Mouse (Mus musculus): ENCODE data around the gene Rnf157. TPM values are rescaled to one million over a fixed set of nuclear protein-coding genes. Genes with fewer than 3 reads are reported as not detected.

The Rnf157 gene
- polyA plus RNA-seq, 1 experiment from 2014 or later: 39.6 TPM

DNA sequence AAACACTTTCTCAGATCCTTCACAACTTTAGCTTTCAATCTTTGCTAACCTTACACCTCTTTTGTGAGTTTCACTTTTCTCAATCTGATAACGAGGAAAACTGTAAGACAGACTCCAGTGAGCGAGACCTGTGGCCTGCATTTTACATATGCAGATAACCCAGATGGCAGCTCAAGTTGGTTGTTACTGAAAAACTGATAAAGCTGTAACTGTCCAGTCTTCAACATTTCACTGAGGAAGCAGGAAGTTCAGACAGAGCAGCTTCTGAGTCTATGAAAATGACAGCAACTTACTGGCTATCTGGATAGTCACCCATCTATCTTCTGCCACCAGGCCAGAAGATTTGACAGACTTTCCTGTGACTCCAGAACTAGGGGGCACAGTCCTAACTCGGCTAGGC, 103.2 kb downstream of the Rnf157 start:
- peaks cover 6% of the 10 kb centered on the region for H3K36me3 ChIP-seq
- no peak for ATAC-seq (ENCODE audit: low FRiP score)
- H3K9ac ChIP-seq: no peak overlapping the region
- no peak overlapping the region for H3K4me3 ChIP-seq
- H3K27me3 ChIP-seq: peaks cover 13% of the 10 kb centered on the region; the same call in 1 of the 2 replicates
- H3K27ac ChIP-seq: no peak overlapping the region
- WGBS: 82% methylated on average over 3 of the region's 3 CpGs
- H3K4me1 ChIP-seq (replicated peaks): peaks cover 11% of the 10 kb centered on the region
- no peak overlapping the region for H3K4me2 ChIP-seq
- no peaks in the 10 kb centered on the region for H3K9me3 ChIP-seq

DNA sequence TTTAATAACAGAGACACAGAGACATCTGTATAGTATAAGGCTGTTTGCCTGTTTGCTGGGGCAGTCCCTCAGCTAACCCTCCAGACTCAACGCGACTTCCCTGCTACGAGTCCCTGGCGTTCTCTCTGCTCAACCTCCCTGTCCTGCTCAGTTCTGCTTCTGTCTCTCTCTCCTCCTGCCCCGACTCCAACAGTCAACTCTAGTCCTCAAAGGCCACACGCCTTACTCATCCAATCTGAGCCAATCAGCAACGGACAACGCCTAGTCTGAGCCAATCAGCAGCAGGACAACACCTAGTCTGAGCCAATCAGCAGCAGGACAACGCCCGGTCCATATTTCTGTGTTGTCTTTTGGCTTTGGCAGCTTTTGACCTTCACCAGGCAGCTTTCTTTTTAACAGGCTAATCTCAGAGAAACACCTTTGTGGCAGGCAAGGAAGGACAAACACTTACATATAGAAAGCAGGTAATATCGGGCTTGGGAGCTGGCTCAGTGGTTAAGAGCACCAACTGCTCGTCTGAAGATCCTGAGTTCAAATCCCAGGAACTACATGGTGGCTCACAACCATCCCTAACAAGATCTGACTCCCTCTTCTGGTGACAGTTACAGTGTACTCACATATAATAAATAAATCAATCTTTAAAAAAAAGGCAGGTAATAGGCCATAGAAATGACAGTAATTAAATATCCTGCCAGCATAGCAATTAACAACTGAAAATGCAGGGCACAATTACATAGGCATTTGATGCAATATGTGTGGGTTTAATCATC, 104.9 kb downstream of the Rnf157 start:
- peaks cover 23% of the 10 kb centered on the region for H3K36me3 ChIP-seq
- WGBS: 92% methylated on average over 12 of the region's 12 CpGs
- no peak for ATAC-seq (ENCODE audit: low FRiP score)
- H3K27ac ChIP-seq: no peak overlapping the region
- H3K4me3 ChIP-seq: no peak overlapping the region
- H3K4me1 ChIP-seq (replicated peaks): peaks cover 11% of the 10 kb centered on the region
- H3K9me3 ChIP-seq: no peaks in the 10 kb centered on the region
- no peak overlapping the region for H3K9ac ChIP-seq
- H3K4me2 ChIP-seq: no peak overlapping the region
- H3K27me3 ChIP-seq: peaks cover 13% of the 10 kb centered on the region; the same call in 1 of the 2 replicates

DNA sequence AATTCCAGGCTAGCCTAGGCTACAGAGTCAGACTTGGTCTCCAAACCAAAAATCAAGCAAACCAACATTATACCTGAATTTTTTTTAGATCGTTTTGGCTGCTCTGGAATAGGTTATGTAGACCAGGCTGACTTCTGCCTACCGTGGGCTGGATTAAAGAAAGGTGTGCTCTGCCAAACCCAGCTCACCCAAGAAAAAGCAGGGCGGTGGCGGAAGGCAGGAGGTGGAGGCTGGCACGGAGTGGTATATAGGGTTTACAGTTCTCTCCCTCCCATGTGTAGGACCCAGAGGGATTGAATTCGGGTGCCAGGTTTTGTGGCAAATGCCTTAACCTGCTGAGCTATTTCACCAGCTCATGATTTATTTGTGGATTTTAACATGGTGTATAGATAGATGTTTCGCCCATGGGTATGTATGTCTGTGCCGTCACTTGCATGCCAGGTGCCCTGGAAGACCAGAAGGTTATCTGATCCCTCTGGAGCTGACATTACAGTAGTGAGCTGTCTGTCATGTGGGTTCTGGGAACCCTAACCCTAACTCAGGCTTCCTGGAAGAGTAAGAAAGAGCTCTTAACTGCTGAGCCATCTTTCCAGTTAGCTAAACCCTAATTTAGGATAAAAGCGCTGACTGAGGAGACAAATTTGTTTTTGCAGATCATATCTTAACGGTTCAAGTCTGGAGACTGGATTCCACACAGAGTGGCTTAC, 105.7 kb downstream of the Rnf157 start, which contains the start of gene Exoc7:
Gene Exoc7, minus strand, starts transcription at position 215 of the 707 bp plus-strand sequence.
- Histone ChIP-seq H3K4me1 (replicated peaks) (peaks cover 11% of the 10 kb centered on the region), H3K4me2 (peak within 1 kb of the TSS; percentile 86), H3K27me3 (peaks cover 13% of the 10 kb centered on the region; the same call in 1 of the 2 replicates), H3K9me3 (no peaks in the 10 kb centered on the region), H3K4me3 (peak within 1 kb of the TSS; percentile 81), H3K36me3 (peaks cover 31% of the 10 kb centered on the region), H3K27ac (peak within 1 kb of the TSS; percentile 58), H3K9ac (peak within 1 kb of the TSS; percentile 88)
- peak; percentile 22; the same call in 1 of the 2 replicates for ATAC-seq (ENCODE audit: low FRiP score)
- 84% methylated on average over 10 of the region's 10 CpGs for WGBS

DNA sequence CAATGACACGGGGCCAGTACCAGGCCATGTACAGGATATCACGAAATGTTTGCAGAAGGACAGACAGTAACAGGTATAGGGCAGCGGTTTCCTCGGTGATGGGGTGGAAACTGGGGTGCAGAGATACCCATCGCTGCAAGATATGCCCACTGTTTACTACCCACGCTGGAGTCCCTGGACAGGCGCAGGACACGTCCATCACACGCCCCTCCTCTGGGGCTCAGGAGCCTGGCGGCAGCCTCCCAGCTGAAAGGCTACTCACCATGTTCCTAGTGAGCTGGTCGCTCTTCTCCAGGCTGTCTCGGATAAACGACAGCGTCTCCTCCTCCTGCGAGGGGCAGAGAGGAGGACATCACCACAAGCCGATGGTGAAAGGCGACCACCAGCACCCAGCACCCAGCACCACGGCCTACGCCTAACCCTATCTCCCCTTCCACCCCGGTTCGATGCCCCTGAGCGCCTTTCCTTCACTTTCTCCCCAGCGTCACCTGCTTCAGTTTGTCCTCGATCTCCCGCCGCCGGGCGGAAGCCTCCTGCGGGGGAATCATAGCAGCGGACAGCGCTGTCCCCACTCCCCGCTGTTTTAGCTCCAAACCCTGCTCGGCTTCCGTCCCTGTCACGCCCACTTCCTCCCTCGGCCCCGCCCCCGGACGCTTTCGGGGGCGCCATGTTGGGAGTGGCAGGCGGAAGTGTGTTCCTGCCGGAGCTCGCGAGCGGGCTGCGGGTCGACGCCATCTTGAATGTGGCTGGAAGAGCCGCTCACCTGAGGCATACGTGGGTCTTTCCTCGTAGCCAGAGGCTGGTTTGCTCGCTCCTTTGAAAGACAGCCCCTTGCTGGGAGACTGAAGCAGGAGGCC, 106.5 kb downstream of the Rnf157 start:
- Histone ChIP-seq H3K4me2 (peak overlapping the region; percentile 86), H3K9ac (peak overlapping the region; percentile 88), H3K4me1 (replicated peaks) (peaks cover 11% of the 10 kb centered on the region), H3K27me3 (peaks cover 12% of the 10 kb centered on the region; the same call in 1 of the 2 replicates), H3K4me3 (peak overlapping the region; percentile 81), H3K36me3 (peaks cover 39% of the 10 kb centered on the region), H3K9me3 (no peaks in the 10 kb centered on the region), H3K27ac (peak overlapping the region; percentile 58)
- WGBS: 3% methylated on average over 53 of the region's 53 CpGs
- peak; percentile 95 for ATAC-seq (ENCODE audit: low FRiP score)

DNA sequence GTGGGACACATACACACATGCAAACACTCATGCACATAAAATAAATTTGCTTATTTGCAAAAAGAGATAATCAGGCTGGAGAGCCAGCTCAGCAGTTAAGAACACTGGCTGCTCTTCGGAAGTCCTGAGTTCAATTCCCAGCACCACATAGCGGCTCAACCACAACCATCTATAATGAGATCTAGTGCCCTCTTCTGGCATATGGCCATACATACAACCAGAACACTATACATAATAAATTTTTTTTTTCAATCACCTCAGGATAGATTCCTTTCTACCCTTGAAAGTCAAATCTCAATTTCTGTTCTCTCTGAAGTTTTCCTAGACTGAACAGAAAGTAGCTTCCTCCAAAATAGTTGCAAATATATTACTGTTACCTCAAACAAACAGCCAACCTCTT, 107.4 kb downstream of the Rnf157 start:
- WGBS: 95% methylated on average over 2 of the region's 2 CpGs

DNA sequence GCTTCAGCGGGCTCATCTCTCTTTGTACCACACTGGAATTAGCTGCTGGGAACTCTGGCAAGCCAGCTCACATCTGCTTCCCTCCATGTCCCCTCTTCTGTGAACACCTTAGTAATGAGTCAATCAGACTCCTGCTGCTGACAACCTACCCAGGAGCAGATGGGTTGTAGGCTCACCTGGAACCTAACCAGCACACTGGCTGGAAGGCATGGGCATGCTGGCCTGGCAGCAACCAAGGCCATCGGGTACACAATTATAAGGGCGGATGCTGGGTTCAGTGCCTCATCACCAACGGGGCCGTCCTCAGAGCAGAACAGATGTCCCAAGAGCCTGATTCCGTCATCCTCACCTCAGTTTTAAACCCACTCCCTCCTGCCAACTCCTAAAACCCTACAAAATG, 114.2 kb downstream of the Rnf157 start:
- no peak overlapping the region for H3K27ac ChIP-seq
- no peaks in the 10 kb centered on the region for H3K27me3 ChIP-seq
- peaks cover 99% of the 10 kb centered on the region for H3K36me3 ChIP-seq
- ATAC-seq (ENCODE audit: low FRiP score): no peak
- no peak overlapping the region for H3K4me3 ChIP-seq
- no peak overlapping the region for H3K9ac ChIP-seq
- 92% methylated on average over 6 of the region's 6 CpGs for WGBS
- H3K9me3 ChIP-seq: no peaks in the 10 kb centered on the region
- H3K4me1 ChIP-seq (replicated peaks): no peaks in the 10 kb centered on the region
- no peak overlapping the region for H3K4me2 ChIP-seq

More for the DNA sequence above, 107.4 kb downstream of the Rnf157 start:
- peak overlapping the region; percentile 86 for H3K4me2 ChIP-seq
- ATAC-seq (ENCODE audit: low FRiP score): no peak
- peak overlapping the region; percentile 88; the same call in 1 of the 2 replicates for H3K9ac ChIP-seq
- H3K4me3 ChIP-seq: peak overlapping the region; percentile 81
- peaks cover 11% of the 10 kb centered on the region for H3K4me1 ChIP-seq (replicated peaks)
- peaks cover 48% of the 10 kb centered on the region for H3K36me3 ChIP-seq
- no peak overlapping the region for H3K27ac ChIP-seq
- H3K27me3 ChIP-seq: 0 out of 2 replicates have a peak, but pooled peaks cover 9% of the 10 kb centered on the region
- no peaks in the 10 kb centered on the region for H3K9me3 ChIP-seq

DNA sequence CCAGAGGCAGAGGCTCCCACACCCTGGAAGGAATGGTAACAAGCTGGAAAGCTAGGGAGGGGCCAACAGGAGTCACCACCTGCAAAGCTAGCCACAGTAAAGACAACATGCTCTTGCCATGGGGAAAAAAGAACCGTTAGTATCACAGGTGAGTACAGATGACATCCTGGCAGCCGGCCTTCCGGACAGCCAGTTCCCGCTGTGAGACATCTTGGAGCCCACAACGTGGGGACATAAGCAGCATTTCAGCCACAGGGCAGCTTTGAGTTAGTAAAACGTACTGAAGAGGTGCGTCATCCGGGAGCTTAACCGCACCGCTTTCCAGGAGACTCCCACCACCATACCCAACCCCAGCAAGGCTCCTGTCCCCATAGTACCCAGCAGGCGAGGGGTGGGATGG, 114.6 kb downstream of the Rnf157 start:
- Histone ChIP-seq H3K36me3 (peaks cover 99% of the 10 kb centered on the region), H3K9me3 (no peaks in the 10 kb centered on the region), H3K9ac (no peak overlapping the region), H3K4me1 (replicated peaks) (no peaks in the 10 kb centered on the region), H3K27me3 (no peaks in the 10 kb centered on the region), H3K4me3 (no peak overlapping the region), H3K27ac (no peak overlapping the region), H3K4me2 (no peak overlapping the region)
- ATAC-seq (ENCODE audit: low FRiP score): no peak
- WGBS: 88% methylated on average over 11 of the region's 11 CpGs

DNA sequence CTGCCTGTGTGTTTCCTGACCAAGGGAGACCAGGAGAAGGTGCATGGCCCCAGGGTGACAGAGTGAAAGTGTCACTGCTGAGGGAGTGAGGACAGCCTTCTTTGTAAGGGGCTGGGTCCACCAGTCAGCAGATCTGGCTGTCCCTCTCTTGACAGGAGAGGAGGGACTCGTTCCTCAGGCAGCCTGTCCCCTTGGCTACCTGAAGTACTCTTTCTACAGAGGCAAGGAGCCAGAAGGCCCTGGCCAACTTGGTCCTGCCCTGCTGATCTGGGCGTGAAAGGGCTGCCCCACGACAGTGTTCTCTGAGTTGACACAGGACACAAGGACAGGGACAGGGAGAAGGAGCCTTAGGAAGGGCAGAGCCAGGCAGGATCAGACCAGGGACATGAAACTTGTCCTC, 115.8 kb downstream of the Rnf157 start:
- Histone ChIP-seq H3K4me3 (no peak overlapping the region), H3K4me2 (no peak overlapping the region), H3K27ac (no peak overlapping the region), H3K27me3 (no peaks in the 10 kb centered on the region), H3K9me3 (no peaks in the 10 kb centered on the region), H3K36me3 (peaks cover 99% of the 10 kb centered on the region), H3K9ac (no peak overlapping the region), H3K4me1 (replicated peaks) (no peaks in the 10 kb centered on the region)
- 79% methylated on average over 3 of the region's 3 CpGs for WGBS
- no peak for ATAC-seq (ENCODE audit: low FRiP score)

DNA sequence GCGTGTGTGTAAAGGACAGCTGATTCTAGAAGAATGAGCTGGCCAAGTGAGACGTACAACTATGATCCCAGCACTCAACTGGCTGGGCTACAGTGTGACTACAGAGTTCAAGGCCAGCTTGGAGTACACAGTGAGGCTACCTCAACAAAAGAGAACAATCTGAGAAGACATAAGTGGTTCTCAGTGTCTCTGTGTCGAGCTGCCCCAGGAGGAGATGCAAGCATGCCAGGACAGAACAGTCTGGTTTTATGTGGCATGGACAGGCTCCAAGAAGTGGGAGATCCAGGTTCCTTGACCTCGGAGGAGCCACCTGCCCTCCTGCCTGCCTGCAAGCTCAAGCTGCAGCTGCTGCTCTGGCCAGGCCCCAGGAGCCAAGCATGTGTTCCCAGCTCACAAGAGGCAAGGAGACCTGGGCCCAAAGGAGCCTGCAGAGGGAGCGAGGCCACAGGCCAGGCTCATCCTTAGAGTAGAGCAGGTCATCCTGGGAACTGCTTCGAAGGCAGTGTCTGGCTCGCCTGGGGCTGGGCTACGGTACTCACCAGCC, 116.6 kb downstream of the Rnf157 start:
- Histone ChIP-seq H3K4me1 (replicated peaks) (no peaks in the 10 kb centered on the region), H3K27me3 (no peaks in the 10 kb centered on the region), H3K27ac (no peak overlapping the region), H3K4me2 (no peak overlapping the region), H3K36me3 (peaks cover 99% of the 10 kb centered on the region), H3K9me3 (no peaks in the 10 kb centered on the region), H3K9ac (no peak overlapping the region; the same call in 1 of the 2 replicates), H3K4me3 (no peak overlapping the region)
- ATAC-seq (ENCODE audit: low FRiP score): no peak
- WGBS: 93% methylated on average over 8 of the region's 8 CpGs

DNA sequence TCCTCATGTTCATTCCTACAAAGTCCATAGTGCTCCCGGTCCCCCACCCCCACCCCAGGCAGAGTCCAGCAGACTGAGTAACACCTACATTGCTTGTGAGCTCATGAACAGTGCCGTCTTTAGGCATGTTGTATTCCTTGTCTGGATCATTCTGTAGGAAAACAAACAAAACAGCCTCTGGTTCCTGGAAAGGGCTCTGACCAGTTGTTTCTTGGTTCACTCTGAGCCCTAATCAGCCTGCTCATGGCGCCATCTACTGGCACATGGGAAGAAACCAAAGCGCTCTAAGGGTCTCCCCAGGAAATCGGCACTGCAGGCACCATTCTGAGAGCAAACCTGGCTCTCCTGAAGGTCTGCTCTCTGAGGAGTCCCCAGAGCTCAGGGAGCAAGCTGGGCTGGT, 118.5 kb downstream of the Rnf157 start:
- H3K36me3 ChIP-seq: peaks cover 99% of the 10 kb centered on the region
- no peaks in the 10 kb centered on the region for H3K27me3 ChIP-seq
- 31% methylated on average over 5 of the region's 5 CpGs for WGBS
- H3K4me1 ChIP-seq (replicated peaks): no peaks in the 10 kb centered on the region
- H3K4me2 ChIP-seq: no peak overlapping the region
- no peak overlapping the region for H3K4me3 ChIP-seq
- ATAC-seq (ENCODE audit: low FRiP score): no peak
- no peaks in the 10 kb centered on the region for H3K9me3 ChIP-seq
- H3K27ac ChIP-seq: no peak overlapping the region
- H3K9ac ChIP-seq: no peak overlapping the region

DNA sequence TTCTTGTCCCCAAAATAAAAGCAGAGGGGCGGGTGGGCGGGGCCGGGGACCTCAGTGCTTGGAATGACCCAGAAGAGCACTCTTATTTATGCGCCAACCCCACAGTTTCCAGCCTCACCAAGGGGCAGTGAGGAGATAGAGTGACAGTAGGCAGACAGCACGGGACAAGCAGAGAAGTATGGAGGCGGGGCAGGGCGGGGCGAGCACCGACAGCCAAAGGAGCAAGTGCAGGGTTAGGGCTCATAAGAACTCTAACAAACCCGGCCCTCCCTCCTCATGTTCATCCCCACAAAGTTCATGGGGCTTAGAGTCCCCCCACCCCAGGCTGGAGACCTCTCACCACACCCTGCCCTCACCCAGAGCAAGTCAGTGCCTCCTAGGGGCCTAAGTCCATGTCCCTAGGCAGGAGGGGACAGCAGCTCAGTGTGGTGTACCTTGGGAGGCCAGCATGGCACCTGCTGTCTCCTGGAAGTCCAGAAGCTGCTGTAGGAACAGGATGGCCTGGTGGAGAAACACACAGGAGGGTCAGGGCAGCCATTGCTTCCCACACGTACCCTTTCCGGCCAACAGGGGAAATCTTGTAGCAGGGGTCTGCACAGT, 119.2 kb downstream of the Rnf157 start:
- peak; percentile 28; the same call in 1 of the 2 replicates for ATAC-seq (ENCODE audit: low FRiP score)

More for the DNA sequence above, 119.2 kb downstream of the Rnf157 start:
- H3K9me3 ChIP-seq: no peaks in the 10 kb centered on the region
- no peak overlapping the region for H3K9ac ChIP-seq
- no peaks in the 10 kb centered on the region for H3K4me1 ChIP-seq (replicated peaks)
- H3K4me2 ChIP-seq: no peak overlapping the region
- H3K4me3 ChIP-seq: no peak overlapping the region
- WGBS: 76% methylated on average over 12 of the region's 12 CpGs
- peaks cover 99% of the 10 kb centered on the region for H3K36me3 ChIP-seq
- no peak overlapping the region for H3K27ac ChIP-seq
- no peaks in the 10 kb centered on the region for H3K27me3 ChIP-seq
